Mouse (Mus musculus) heart, adult 8-10 months (tissue): Measurements from ENCODE around the gene C8a. TPM values are rescaled to one million over a fixed set of nuclear protein-coding genes. Genes with fewer than 3 reads are reported as not detected.

Experiments
- DNase-seq: peaks from one replicate; pipeline ENCODE4 v3.0.0; 2022; ENCODE audit warnings: low spot score
- total RNA-seq, 4 experiments: library from RNA; stranded (reverse); gene quantifications; 2 replicates each; pipeline ENCODE4 v1.2.4; 2022

The C8a gene
- total RNA-seq, 4 experiments from 2014 or later, result not detected

- DNase-seq, result no peak
Measured at GRCm38 (mm10) chr4:104769602-104770001, 106.6 kb downstream of the C8a start.

- no peak for DNase-seq
Measured at GRCm38 (mm10) chr4:104768190-104768589, 108.0 kb downstream of the C8a start.

GRCm38 (mm10) chr4:104766065-104766464 is 110.1 kb downstream of the C8a start, which contains the start of gene C8b:
Gene C8b (plus strand): TSS chr4:104766317.
- no peak for DNase-seq

Other genes starting within 250 kb of the C8a start
- gene C8b, start 110.1 kb downstream of the C8a start, total RNA-seq, result not detected
- not detected for gene Gm17662, start 19.1 kb downstream of the C8a start, total RNA-seq
- gene Fyb2, start 37.1 kb upstream of the C8a start, total RNA-seq, result under 1 TPM in 2 of 4 experiments, not detected in 2; 0.09 TPM
- gene Prkaa2, start 233.5 kb upstream of the C8a start, total RNA-seq, result 10 to 100 TPM; 77.3 to 89.7 (median 87.0) TPM